Mouse (Mus musculus) liver, embryonic 16.5 days (tissue): ENCODE measurements around the gene Btbd35f6. TPM values are rescaled to one million over a fixed set of nuclear protein-coding genes. Genes with fewer than 3 reads are reported as not detected.
"Not testable (repeated sequence)": the region's sequence is repeated elsewhere in the genome, so short reads cannot be mapped to it uniquely, and the experiment has no call there.

Source experiments
- ATAC-seq: fragments of 200-750 bp; cut with Nextera tagmentation; 2 replicates; pipeline ENCODE4 v1.8.0; 2017; ENCODE audit warnings: low read depth, mild to moderate bottlenecking, moderate number of reproducible peaks, moderate library complexity
- H3K27ac ChIP-seq: fragments of 300-500 bp; sonication (generic); 2 replicates; pipeline ENCODE4 v1.5.1; 2014; ENCODE audit warnings: mild to moderate bottlenecking, low read length
- H3K27me3 ChIP-seq: fragments of 300-500 bp; sonication (generic); 2 replicates; pipeline ENCODE4 v1.6.1; 2014; ENCODE audit warnings: low read depth, low read length, mixed read lengths; ENCODE audit not compliant: control insufficient read depth, insufficient read depth
- H3K36me3 ChIP-seq: fragments of 300-500 bp; sonication (generic); 2 replicates; pipeline ENCODE4 v1.6.1; 2014; ENCODE audit warnings: mild to moderate bottlenecking; ENCODE audit not compliant: control insufficient read depth, insufficient read depth
- H3K4me1 ChIP-seq: fragments of 300-500 bp; sonication (generic); 2 replicates; pipeline ENCODE4 v1.6.1; 2014; ENCODE audit warnings: low read depth, low read length, mixed read lengths; ENCODE audit not compliant: control insufficient read depth
- H3K4me2 ChIP-seq: fragments of 300-500 bp; sonication (generic); 2 replicates; pipeline ENCODE4 v1.6.1; 2014; ENCODE audit warnings: low read depth, low read length, mixed read lengths
- H3K4me3 ChIP-seq: fragments of 300-500 bp; sonication (generic); 2 replicates; pipeline ENCODE4 v1.5.1; 2014; ENCODE audit warnings: low read depth, mild to moderate bottlenecking, low read length
- H3K9ac ChIP-seq: fragments of 300-500 bp; sonication (generic); 2 replicates; pipeline ENCODE4 v1.6.1; 2014; ENCODE audit warnings: low read depth, low read length
- H3K9me3 ChIP-seq: fragments of 300-500 bp; sonication (generic); replicated peaks from 2 replicates; pipeline ENCODE4 v1.6.1; 2016; ENCODE audit warnings: low read length; ENCODE audit not compliant: control insufficient read depth
- WGBS: fragments of 180-500 bp; shearing (Covaris S2); extraction: QIAGEN DNeasy Blood & Tissue Kit; methylation state at CpG from one replicate; pipeline ENCODE4 v1.1.7; 2014; ENCODE audit not compliant: insufficient replicate concordance; 5-methylcytosine and 5-hydroxymethylcytosine counted together
- polyA plus RNA-seq: library from polyadenylated mRNA; unstranded; fragments of >200 nt; fragmentation: Nextera tagmentation; extraction: Ambion mirVana; gene quantifications from 2 replicates; pipeline ENCODE4 v1.2.1, GENCODE M21; 2015

Btbd35f6 gene
- polyA plus RNA-seq = not detected in 2 replicates

- H3K4me1 ChIP-seq, H3K9ac ChIP-seq, H3K4me3 ChIP-seq, H3K27ac ChIP-seq, H3K4me2 ChIP-seq, H3K36me3 ChIP-seq, H3K9me3 ChIP-seq, H3K27me3 ChIP-seq, ATAC-seq: not testable (repeated sequence)
- WGBS = no CpG with 5 or more reads among the region's 4 CpGs
Measured at GRCm38 (mm10) chrX:33956440-33956839, at the start of gene Btbd35f6. Gene Btbd35f6, minus strand, starts transcription at chrX:33956540.

DNA sequence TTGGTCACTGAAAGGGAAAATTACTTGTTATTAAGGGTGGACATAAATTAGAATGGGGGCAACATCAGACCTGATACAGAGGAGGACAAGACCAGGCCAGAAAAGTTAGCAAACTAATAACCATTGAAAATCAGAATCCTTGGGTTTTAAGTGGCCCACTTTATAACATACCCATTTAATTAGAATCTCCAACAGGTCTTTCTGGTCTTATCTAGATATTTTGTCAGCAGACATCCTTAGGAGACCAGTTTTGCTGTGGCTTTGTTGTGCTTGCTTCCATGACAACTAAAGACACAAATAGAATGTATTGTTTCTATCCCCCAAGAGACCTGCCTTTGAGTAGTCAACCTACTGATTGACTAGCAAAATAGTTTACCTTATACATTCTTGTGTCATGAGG is 30.4 kb upstream of the Btbd35f6 start, which contains the start of gene Gm21870:
Gene Gm21870, minus strand, starts transcription at position 101 of the 400 bp plus-strand sequence.
- ATAC-seq, H3K36me3 ChIP-seq, H3K27me3 ChIP-seq, H3K9ac ChIP-seq, H3K4me3 ChIP-seq, H3K4me1 ChIP-seq, H3K9me3 ChIP-seq, H3K27ac ChIP-seq, H3K4me2 ChIP-seq: not testable (repeated sequence)

DNA sequence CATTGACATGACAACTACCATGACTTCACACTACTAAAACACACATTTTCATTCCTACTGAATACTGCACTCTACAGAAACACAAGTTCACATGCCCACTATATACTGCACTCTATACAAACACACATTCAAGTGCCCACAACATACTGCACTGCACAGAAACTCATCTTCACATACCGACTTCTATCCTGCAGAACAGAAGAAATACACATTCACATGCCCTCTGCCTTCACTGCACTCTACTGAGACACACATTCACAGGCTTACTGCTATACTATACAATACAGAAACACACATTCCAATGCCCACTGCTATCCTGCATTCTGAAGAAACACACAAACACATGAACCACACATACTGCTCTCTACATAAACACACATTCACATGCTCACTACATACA is 26.1 kb downstream of the Btbd35f6 start:
- H3K27me3 ChIP-seq, H3K9me3 ChIP-seq, H3K4me3 ChIP-seq, H3K9ac ChIP-seq, ATAC-seq, H3K36me3 ChIP-seq, H3K27ac ChIP-seq, H3K4me2 ChIP-seq, H3K4me1 ChIP-seq: not testable (repeated sequence)
- no CpG with 5 or more reads among the region's 1 CpGs for WGBS

DNA sequence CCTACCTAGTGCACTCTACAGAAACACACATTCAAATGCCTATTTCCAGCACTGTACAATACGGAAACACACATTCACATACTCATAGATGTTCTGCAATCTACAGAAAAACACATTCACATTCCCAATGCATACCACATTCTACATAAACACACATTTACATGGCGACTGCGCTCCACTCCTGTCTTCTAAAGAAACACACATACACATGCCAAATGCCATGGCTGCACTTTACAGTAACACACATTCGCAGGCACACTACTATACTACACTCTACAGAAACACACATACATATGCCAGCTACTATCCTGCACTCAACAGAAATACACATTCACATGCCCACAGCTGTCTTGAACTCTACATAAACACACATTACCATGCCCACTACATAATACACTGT is 28.1 kb downstream of the Btbd35f6 start:
- WGBS = 61% methylated on average over 4 of the region's 4 CpGs
- H3K27me3 ChIP-seq, H3K4me3 ChIP-seq, ATAC-seq, H3K36me3 ChIP-seq, H3K9ac ChIP-seq, H3K9me3 ChIP-seq, H3K4me2 ChIP-seq, H3K4me1 ChIP-seq, H3K27ac ChIP-seq: not testable (repeated sequence)

DNA sequence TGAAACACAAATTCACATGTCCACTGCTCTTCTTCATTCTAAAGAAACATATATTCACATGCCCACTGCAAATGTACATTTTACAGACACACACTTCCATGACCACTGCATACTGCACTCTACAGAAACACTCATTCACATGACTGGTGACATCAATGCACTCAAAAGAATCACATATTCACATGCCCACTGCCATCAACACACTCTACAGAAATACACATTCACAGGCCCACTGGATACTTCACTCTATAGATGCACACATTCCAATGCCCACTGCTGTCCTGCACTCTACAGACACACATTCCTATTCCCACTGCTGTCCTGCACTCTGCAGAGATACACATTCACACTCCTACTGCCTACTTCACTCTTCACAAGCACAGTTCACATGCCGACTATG is 30.0 kb downstream of the Btbd35f6 start:
- WGBS = no CpG with 5 or more reads among the region's 1 CpGs
- not testable (repeated sequence) for H3K9ac ChIP-seq, ATAC-seq

DNA sequence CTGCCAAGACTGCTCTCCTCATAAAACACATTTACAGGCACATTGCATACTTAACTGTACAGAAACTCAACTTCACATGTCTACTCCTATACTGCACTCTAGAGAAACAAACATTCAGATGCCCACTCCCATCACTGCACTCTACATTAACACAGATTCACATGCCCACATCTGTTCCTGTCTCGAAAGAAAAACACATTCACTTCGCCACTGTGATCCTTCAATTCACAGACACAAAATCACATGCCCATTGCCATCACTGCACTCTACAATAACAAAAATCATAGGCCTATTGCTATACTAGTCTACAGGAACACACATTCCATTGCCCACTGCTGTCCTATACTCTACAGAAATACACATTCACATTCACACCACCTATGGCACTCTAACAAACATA is 30.9 kb downstream of the Btbd35f6 start:
- not testable (repeated sequence) for H3K27me3 ChIP-seq, H3K9ac ChIP-seq, H3K27ac ChIP-seq, H3K4me3 ChIP-seq, H3K9me3 ChIP-seq, H3K4me1 ChIP-seq, H3K36me3 ChIP-seq, H3K4me2 ChIP-seq, ATAC-seq
- 62% methylated on average over 2 of the region's 2 CpGs for WGBS

More for the DNA sequence above, 30.0 kb downstream of the Btbd35f6 start:
- not testable (repeated sequence) for H3K36me3 ChIP-seq, H3K27me3 ChIP-seq, H3K4me1 ChIP-seq, H3K4me3 ChIP-seq, H3K4me2 ChIP-seq, H3K9me3 ChIP-seq, H3K27ac ChIP-seq

Other genes starting within 250 kb of the Btbd35f6 start
- not detected in 2 replicates for gene Gm21870, start 30.3 kb upstream of the Btbd35f6 start, polyA plus RNA-seq
- not detected in 2 replicates for gene Btbd35f9, start 205.0 kb upstream of the Btbd35f6 start, polyA plus RNA-seq